Mouse (Mus musculus) hindbrain, embryonic 16.5 days (tissue): Measurements from ENCODE around the gene Sirpa. TPM values are rescaled to one million over a fixed set of nuclear protein-coding genes. Genes with fewer than 3 reads are reported as not detected.
A peak's percentile ranks its signal among the peaks of the same experiment; 100 is the strongest.

Experiments used
- ATAC-seq: fragments of 200-750 bp; cut with Nextera tagmentation; 2 replicates; pipeline ENCODE4 v1.8.0; 2017; ENCODE audit warnings: moderate TSS enrichment, moderate library complexity
- H3K27ac ChIP-seq: fragments of 300-500 bp; sonication (generic); 2 replicates; pipeline ENCODE4 v1.5.1; 2014; ENCODE audit warnings: low read depth, mild to moderate bottlenecking, control low read depth, low read length, moderate library complexity
- H3K27me3 ChIP-seq: fragments of 300-500 bp; sonication (generic); replicated peaks from 2 replicates; pipeline ENCODE4 v1.6.1; 2014; ENCODE audit warnings: low read length; ENCODE audit not compliant: control insufficient read depth, insufficient read depth
- H3K36me3 ChIP-seq: fragments of 300-500 bp; sonication (generic); 2 replicates; pipeline ENCODE4 v1.6.1; 2014; ENCODE audit warnings: mild to moderate bottlenecking, low read length, moderate library complexity, mixed read lengths; ENCODE audit not compliant: control insufficient read depth, insufficient read depth
- H3K4me1 ChIP-seq: fragments of 300-500 bp; sonication (generic); 2 replicates; pipeline ENCODE4 v1.6.1; 2014; ENCODE audit warnings: low read depth, low read length; ENCODE audit not compliant: control insufficient read depth, insufficient read depth
- H3K4me2 ChIP-seq: fragments of 300-500 bp; sonication (generic); 2 replicates; pipeline ENCODE4 v1.6.1; 2014; ENCODE audit warnings: mild to moderate bottlenecking, low read length, control low read depth, moderate library complexity
- H3K4me3 ChIP-seq: fragments of 300-500 bp; sonication (generic); 2 replicates; pipeline ENCODE4 v1.5.1; 2014; ENCODE audit warnings: mild to moderate bottlenecking, low read length, control low read depth, moderate library complexity
- H3K9ac ChIP-seq: fragments of 300-500 bp; sonication (generic); 2 replicates; pipeline ENCODE4 v1.6.1; 2014; ENCODE audit warnings: low read depth, mild to moderate bottlenecking, control low read depth, low read length, moderate library complexity
- H3K9me3 ChIP-seq: fragments of 300-500 bp; sonication (generic); 2 replicates; pipeline ENCODE4 v1.6.1; 2014; ENCODE audit warnings: mild to moderate bottlenecking, low read length, moderate library complexity; ENCODE audit not compliant: control insufficient read depth
- WGBS: fragments of 180-500 bp; shearing (Covaris S2); extraction: QIAGEN DNeasy Blood & Tissue Kit; methylation state at CpG from one replicate; pipeline ENCODE4 v1.1.7; 2014; 5-methylcytosine and 5-hydroxymethylcytosine counted together
- polyA plus RNA-seq: library from polyadenylated mRNA; unstranded; fragments of >200 nt; fragmentation: Nextera tagmentation; extraction: Ambion mirVana; gene quantifications from 2 replicates; pipeline ENCODE4 v1.2.1, GENCODE M21; 2015

The Sirpa gene
- polyA plus RNA-seq, 1 experiment from 2014 or later = 31.9 TPM

- ATAC-seq = no peak
- H3K4me1 ChIP-seq = peaks cover 18% of the 10 kb centered on the region
- H3K4me2 ChIP-seq = peak overlapping the region; percentile 97
- peak overlapping the region; percentile 85; the same call in 1 of the 2 replicates for H3K9ac ChIP-seq
- H3K27me3 ChIP-seq = no peaks in the 10 kb centered on the region
- WGBS = 61% methylated on average over 4 of the region's 4 CpGs
- H3K27ac ChIP-seq = peak overlapping the region; percentile 89; the same call in 1 of the 2 replicates
- no peaks in the 10 kb centered on the region for H3K9me3 ChIP-seq
- H3K36me3 ChIP-seq = no peaks in the 10 kb centered on the region
- no peak overlapping the region; the same call in 1 of the 2 replicates for H3K4me3 ChIP-seq
Measured at GRCm38 (mm10) chr2:129591897-129592296, 738 bp upstream of the Sirpa start.

GRCm38 (mm10) chr2:129593141-129593875 is 673 bp downstream of the Sirpa start:
- Histone ChIP-seq H3K36me3 (no peaks in the 10 kb centered on the region), H3K4me1 (peaks cover 15% of the 10 kb centered on the region), H3K9ac (peak overlapping the region; percentile 85), H3K9me3 (no peaks in the 10 kb centered on the region), H3K27ac (peak overlapping the region; percentile 89), H3K27me3 (no peaks in the 10 kb centered on the region), H3K4me3 (peak overlapping the region; percentile 49), H3K4me2 (peak overlapping the region; percentile 97)
- WGBS = under 1% methylated on average over 35 of the region's 77 CpGs
- ATAC-seq = peak; percentile 90

- H3K27me3 ChIP-seq = no peaks in the 10 kb centered on the region
- no peaks in the 10 kb centered on the region for H3K36me3 ChIP-seq
- H3K4me2 ChIP-seq = peak overlapping the region; percentile 97
- ATAC-seq = peak; percentile 32
- WGBS = 4% methylated on average over 13 of the region's 13 CpGs
- H3K9me3 ChIP-seq = no peaks in the 10 kb centered on the region
- H3K4me1 ChIP-seq = peaks cover 15% of the 10 kb centered on the region
- peak overlapping the region; percentile 49 for H3K4me3 ChIP-seq
- peak overlapping the region; percentile 85 for H3K9ac ChIP-seq
- peak overlapping the region; percentile 89 for H3K27ac ChIP-seq
Measured at GRCm38 (mm10) chr2:129593876-129594421, 1.3 kb downstream of the Sirpa start.

- 71% methylated on average over 4 of the region's 4 CpGs for WGBS
- H3K9ac ChIP-seq = peak overlapping the region; percentile 85; the same call in 1 of the 2 replicates
Measured at GRCm38 (mm10) chr2:129594569-129594968, 1.9 kb downstream of the Sirpa start.

GRCm38 (mm10) chr2:129595206-129595605 is 2.6 kb downstream of the Sirpa start:
- Histone ChIP-seq H3K9ac (no peak overlapping the region), H3K27ac (no peak overlapping the region)

More at GRCm38 (mm10) chr2:129594569-129594968, 1.9 kb downstream of the Sirpa start:
- Histone ChIP-seq H3K27me3 (no peaks in the 10 kb centered on the region), H3K36me3 (no peaks in the 10 kb centered on the region), H3K4me1 (peaks cover 19% of the 10 kb centered on the region), H3K4me2 (peak overlapping the region; percentile 97), H3K4me3 (peak overlapping the region; percentile 49), H3K27ac (no peak overlapping the region), H3K9me3 (no peaks in the 10 kb centered on the region)
- no peak for ATAC-seq

GRCm38 (mm10) chr2:129595661-129596209 is 3.1 kb downstream of the Sirpa start:
- Histone ChIP-seq H3K27ac (no peak overlapping the region), H3K4me2 (peak overlapping the region; percentile 97)
- 59% methylated on average over 7 of the region's 7 CpGs for WGBS

More at GRCm38 (mm10) chr2:129595206-129595605, 2.6 kb downstream of the Sirpa start:
- Histone ChIP-seq H3K9me3 (no peaks in the 10 kb centered on the region), H3K4me1 (peaks cover 21% of the 10 kb centered on the region), H3K4me3 (no peak overlapping the region), H3K4me2 (peak overlapping the region; percentile 97), H3K27me3 (no peaks in the 10 kb centered on the region), H3K36me3 (no peaks in the 10 kb centered on the region)
- WGBS = 72% methylated on average over 4 of the region's 4 CpGs
- no peak for ATAC-seq

GRCm38 (mm10) chr2:129596555-129597172 is 4.0 kb downstream of the Sirpa start:
- Histone ChIP-seq H3K4me2 (no peak overlapping the region), H3K4me1 (peaks cover 21% of the 10 kb centered on the region), H3K9ac (no peak overlapping the region), H3K27ac (no peak overlapping the region), H3K36me3 (no peaks in the 10 kb centered on the region), H3K9me3 (no peaks in the 10 kb centered on the region), H3K27me3 (no peaks in the 10 kb centered on the region), H3K4me3 (no peak overlapping the region)
- ATAC-seq = no peak
- WGBS = 89% methylated on average over 15 of the region's 15 CpGs

More at GRCm38 (mm10) chr2:129595661-129596209, 3.1 kb downstream of the Sirpa start:
- no peak for ATAC-seq
- H3K9me3 ChIP-seq = no peaks in the 10 kb centered on the region
- H3K36me3 ChIP-seq = no peaks in the 10 kb centered on the region
- H3K4me1 ChIP-seq = peaks cover 21% of the 10 kb centered on the region
- no peaks in the 10 kb centered on the region for H3K27me3 ChIP-seq
- no peak overlapping the region for H3K4me3 ChIP-seq
- no peak overlapping the region for H3K9ac ChIP-seq

GRCm38 (mm10) chr2:129597581-129597980 is 4.9 kb downstream of the Sirpa start:
- 47% methylated on average over 1 of the region's 1 CpGs for WGBS
- no peak overlapping the region for H3K4me3 ChIP-seq
- no peak overlapping the region for H3K4me2 ChIP-seq
- no peaks in the 10 kb centered on the region for H3K27me3 ChIP-seq
- ATAC-seq = no peak
- H3K9me3 ChIP-seq = no peaks in the 10 kb centered on the region
- H3K9ac ChIP-seq = no peak overlapping the region
- H3K4me1 ChIP-seq = peaks cover 13% of the 10 kb centered on the region
- no peak overlapping the region for H3K27ac ChIP-seq
- H3K36me3 ChIP-seq = no peaks in the 10 kb centered on the region

GRCm38 (mm10) chr2:129598094-129598493 is 5.5 kb downstream of the Sirpa start:
- Histone ChIP-seq H3K9ac (no peak overlapping the region), H3K36me3 (no peaks in the 10 kb centered on the region), H3K4me1 (peaks cover 12% of the 10 kb centered on the region), H3K4me3 (no peak overlapping the region), H3K27ac (no peak overlapping the region), H3K27me3 (no peaks in the 10 kb centered on the region), H3K4me2 (no peak overlapping the region), H3K9me3 (no peaks in the 10 kb centered on the region)
- no peak for ATAC-seq
- WGBS = 74% methylated on average over 9 of the region's 9 CpGs
